Mouse (Mus musculus): ENCODE measurements at regions not wholly inside any gene's neighbourhood (a gene's known extent, or its start where the extent isn't known, plus 50 kb on each side); places are given as distances from the start of the nearest gene placed in this dataset.

- no peak for DNase-seq
Observed at GRCm38 (mm10) chr14:72081473-72081872, 410.2 kb downstream of the Gm9195 start.

DNA sequence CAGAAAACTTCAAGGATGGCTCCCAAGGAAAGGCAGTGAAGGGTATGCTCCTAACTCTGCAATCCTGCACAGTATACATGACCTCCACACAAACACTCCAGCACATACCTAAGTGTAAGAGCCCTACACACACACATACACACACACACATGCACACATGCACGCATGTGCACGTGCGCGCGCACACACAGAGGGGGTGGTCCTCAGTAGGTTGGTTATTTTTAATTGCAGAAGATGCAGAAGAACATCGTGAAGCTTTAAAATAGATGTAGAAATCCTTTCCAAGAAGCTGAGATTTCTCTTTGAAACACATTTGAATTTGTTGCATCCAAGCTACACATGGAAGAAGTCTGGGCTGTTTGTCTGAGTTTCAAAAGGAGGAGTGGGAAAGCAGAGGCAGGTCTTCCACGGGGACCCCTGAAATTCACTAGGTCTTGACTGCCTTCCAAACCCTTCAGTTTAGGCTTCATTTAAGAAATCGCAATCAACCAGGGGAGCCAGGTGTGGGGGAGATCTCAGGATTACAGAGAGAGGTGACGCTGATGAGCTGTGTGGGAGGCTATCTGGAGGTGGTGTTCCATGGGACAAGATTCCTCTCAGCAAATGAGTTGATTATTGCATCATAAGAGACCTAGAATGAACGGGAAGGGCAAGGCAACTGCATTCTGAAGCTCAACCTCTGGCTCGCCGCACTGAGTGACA is 427.4 kb downstream of the Gm9195 start:
- no peak for DNase-seq

DNA sequence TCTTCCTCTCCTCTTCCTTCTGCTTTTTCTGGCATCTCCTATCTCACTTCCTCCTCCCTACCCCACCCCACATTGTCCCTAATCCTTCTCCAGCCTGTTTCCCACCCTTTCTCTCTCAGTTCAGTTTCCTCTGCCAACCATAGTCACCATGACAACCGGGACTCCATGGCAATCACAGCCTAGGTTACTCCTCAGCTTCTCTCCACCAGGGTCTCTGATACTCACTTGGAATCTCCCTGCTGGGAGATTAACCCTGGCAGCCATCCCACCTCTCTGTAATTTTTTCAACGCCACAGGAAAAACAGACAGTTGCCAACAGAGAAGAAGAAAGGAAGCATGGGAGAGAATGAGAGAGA is 448.8 kb downstream of the Gm9195 start:
- no peak for DNase-seq

DNA sequence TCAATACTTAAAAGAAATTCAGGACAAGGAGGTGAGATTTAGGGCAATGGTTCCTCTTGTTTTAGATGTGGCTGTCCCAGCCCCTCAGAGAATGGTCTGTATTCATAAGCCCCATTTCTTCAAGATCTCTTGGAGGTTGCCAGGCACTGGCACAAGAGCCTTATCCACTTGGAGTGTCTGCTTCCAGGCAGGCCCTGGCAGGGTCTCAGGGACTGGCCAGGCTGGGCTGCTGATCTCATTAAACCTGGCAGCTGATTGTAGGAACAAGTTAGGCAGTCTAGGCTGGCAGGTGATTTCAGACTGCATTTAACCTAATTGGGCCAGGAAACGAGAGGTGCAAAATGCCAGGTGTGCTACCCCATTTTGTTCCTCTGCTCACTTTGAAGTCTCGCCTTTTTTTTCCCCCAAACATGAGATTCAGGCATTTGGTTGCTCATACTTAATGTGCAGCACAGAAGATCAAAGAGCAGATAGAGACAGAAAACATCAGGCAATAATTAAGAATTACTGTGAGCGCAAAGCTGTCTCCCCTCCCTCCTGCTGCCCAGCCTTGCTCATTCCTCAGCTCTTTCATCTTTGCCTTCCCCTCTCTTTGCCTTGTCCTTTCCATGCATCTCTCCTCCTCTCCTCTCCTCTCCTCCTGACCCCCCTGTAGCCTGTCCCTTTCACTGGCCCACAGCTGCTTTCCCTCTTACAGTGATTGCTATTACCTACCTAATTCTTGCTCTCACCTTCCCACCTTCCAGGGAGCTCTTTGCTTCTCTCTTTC is 449.3 kb downstream of the Gm9195 start:
- DNase-seq, result peak; percentile 10

DNA sequence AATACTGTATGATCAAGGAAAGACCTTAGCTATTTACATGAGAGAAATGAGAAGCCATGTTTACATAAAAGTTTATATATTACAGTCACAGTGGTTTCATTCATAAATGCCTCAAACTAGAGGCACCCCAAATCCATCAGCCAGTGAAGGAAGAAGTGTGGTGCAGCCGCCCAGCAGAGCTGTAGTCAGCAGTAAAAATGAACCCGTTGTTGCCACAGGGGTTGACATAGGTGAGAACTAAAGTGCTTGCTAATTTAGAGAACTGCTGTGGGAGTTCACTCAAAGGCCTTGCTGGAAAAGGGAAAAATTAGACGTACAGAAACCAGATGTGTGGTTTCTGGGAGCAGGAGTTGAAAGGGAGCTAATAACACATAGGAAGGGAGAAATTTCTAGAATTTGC is 461.2 kb downstream of the Gm9195 start:
- no peak for DNase-seq

DNA sequence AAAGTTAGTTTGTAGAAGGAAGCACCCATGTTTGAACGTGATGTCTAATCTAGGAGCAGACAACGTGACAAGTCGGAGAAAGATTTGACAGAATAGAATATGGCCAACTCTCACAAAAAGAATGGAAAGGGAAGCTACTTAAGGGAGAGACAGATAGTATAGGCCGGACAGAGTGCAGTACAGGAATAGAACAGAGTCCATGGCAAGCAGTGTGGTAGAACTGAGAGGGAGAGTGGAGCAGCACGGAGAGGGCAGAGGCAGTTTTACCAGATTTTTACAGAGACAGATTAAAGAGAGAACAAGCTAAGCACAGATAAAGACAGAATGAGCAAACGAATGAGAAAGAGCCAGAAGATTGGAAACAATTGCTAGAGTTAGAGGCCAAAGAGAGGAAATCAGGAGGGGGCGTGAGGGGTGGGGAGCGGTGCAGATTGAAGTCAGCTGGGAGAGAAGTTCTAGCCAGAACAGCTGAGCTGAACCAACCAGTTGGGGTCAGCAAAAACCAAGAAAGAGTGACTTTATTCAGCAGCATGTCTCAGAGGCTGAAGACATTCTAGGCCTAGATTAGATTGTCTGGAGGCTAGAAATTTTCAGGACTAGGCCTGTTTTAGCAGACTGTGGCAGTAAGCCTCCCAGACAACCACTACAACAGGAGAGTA is 464.1 kb downstream of the Gm9195 start:
- DNase-seq, result no peak

- DNase-seq, result no peak
Observed at GRCm38 (mm10) chr14:72004371-72004770, 487.3 kb downstream of the Gm9195 start.

GRCm38 (mm10) chr14:72002205-72003138 is 489.2 kb downstream of the Gm9195 start:
- DNase-seq, result no peak

DNA sequence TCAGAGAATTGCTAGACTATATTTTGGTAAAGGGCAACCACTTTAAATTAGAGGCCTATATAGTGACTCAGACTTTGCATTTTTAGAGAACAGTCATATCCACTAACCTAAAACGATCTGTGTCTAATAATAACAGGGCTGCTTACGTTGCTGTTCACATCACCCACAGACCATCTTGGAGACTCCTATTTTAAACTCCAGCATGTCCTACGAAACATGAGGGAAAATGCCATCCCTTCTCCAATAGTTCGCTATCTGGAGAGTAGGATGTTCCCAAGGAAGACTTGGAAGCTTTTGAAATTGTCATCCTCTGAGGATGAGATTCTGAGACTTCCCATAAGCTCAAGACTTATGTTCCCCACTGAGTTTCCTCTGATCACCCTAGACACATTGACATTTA is 518.6 kb downstream of the Gm9195 start:
- no peak for DNase-seq

DNA sequence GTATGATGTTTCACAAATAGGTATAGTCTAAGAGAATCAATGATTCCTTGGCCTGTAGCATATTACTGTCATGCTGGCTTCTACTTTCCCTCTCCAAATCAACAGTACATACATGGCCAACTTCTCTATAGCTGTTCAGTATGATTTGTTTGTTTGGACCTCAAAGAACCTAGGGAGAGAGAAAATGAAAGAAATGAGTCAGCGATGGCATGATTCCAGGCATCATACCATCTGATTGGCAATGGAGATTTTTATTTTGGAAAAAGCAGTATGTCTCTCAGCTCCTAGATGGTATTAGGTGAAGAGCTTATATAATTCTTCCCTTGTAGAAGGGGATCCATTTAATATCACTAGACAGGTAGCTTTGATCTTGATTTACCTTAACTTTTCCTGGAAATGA is 519.1 kb downstream of the Gm9195 start:
- DNase-seq, result no peak

GRCm38 (mm10) chr14:71967646-71968045 is 524.0 kb downstream of the Gm9195 start:
- DNase-seq, result no peak

GRCm38 (mm10) chr14:71963389-71964169 is 528.1 kb downstream of the Gm9195 start:
- no peak for DNase-seq

- peak; percentile 29 for DNase-seq
Observed at GRCm38 (mm10) chr14:71948701-71949100, 542.9 kb downstream of the Gm9195 start.

DNA sequence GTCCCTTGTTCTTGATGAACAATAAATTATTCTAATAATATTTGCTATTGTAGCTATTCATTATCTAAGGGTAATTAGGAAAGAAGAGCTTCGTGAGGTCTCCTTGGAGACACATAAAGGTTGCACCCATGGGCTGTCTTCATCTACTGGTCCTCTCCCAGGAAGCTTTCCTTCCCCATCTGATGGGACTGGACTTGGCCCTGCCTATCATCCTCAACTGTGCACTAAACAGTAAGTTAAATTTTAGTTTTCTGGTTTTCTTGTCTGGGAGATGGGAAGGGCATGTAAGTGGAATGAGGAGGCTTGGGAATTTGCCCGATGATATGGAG is 554.5 kb downstream of the Gm9195 start:
- DNase-seq, result no peak

DNA sequence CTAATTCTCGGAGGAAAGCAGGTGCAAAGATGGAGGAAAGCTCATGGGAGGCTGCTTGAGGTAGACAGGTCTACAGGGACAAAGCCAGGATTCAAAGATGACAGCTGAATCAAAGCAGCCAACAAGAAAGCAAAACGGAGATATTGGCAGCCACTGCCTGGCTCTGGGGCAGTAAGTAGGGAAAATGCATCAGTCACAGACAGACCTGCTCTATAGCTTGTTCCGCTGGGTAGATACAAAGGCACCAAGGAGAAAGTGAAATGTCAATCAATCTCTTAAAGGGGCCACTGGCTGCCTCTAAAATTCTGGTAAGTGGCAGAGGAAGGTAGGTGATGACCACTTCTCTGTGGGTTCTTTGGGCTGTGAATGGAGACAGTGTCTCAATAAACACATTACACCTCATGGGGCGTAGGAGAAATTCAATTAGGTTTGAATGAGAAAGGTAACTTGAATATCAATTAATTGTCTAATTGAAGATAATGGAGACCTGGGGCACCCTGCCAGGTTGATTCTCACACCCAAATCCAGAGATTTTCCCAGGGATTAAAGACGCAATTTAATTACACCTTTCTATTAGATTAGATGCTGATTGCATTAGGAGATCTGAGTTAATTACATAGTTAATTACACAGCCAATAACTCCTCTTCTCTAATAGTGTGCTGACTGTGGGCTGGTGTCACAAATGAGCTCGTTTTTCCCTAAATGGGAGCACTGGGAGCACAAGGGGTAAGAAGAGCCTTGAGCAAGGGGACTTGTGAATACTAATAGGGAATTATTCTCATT is 555.1 kb downstream of the Gm9195 start:
- no peak for DNase-seq

DNA sequence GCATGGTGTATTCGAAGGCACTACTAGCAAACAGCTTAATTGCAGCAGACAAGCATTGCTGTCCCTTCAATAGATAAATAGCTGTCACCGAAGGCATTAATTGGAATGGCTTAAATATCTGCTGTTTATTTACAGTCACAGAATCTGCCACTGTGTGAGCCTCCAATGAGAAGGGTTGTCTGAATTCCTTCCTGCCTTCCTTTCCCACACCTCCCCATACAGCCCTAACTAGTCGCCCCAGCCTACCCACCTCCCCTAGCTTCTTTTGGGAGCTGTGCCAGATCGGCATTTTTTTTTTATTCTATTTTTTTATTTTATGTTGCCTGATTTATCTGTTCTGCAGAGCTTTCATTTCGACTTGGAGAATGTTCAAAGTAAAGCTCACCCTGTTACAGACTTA is 575.7 kb downstream of the Gm9195 start:
- DNase-seq, result no peak

DNA sequence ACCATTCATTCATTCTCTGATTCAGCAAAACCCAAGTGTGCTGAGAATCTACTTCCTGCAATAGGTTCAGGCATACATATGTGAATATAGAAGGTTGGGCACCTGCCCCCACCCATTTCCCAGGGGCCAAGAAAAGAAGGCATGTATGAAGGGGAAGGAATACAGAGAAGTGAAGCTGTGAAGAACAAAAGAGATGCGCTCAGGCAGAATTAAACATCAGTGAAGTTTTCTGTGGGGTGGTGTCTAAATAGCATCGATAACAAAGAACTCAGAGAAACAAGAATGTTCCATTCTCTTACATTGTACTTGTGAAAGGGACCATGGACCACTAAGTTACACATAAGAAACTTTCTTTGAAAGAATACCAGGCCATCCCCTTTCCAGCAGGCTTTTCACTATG is 580.7 kb downstream of the Gm9195 start:
- DNase-seq, result no peak

DNA sequence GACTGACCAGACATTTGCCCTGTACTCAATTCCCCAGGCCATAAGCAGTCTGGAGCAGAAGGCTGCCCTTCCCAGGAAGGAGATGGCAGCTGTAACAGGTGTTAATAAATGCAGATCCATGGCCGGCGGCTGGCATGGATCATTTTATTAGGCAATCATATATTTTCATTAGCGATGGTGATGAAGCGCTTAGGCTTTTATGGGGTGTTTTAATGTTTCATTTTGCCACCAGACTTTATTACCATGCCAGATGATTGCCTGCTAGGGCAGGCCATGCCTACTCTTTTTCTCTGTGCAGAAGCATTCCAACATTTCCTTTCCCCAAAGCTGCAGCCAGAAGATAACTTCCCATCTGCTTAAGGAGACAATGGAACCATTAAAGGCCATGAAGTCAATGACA is 596.2 kb downstream of the Gm9195 start:
- no peak for DNase-seq

GRCm38 (mm10) chr14:71894811-71895210 is 596.8 kb downstream of the Gm9195 start:
- DNase-seq, result no peak

- DNase-seq, result no peak
Observed at GRCm38 (mm10) chr14:71893361-71893760, 598.3 kb downstream of the Gm9195 start.

DNA sequence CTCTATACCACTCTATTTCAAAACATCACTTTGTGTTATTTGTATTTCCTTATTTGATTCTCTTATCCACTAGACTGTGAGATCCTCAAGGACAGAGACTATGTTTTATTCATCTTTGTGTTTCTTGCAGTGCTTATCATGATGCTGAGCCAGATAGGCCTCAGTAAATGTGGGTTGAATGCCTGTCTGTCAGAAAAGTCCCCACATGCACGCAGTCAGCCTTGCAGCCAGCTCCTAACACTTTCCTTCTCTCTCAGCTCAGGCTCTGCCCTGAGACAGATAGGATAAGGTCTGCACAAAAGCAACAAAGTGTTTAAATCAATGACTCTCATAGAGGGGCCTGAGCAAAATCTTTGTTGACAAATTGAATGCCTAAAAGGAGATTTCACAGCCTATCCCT is 600.0 kb downstream of the Gm9195 start:
- no peak for DNase-seq

GRCm38 (mm10) chr14:71882871-71883270 is 608.8 kb downstream of the Gm9195 start:
- no peak for DNase-seq

Measured in cerebellum, adult 11-12 months (tissue).